Mouse (Mus musculus) layer of hippocampus, postnatal 10 days (tissue): Measurements from ENCODE around the gene H2-T22. TPM values are rescaled to one million over a fixed set of nuclear protein-coding genes. Genes with fewer than 3 reads are reported as not detected.
"Not testable (repeated sequence)": the region's sequence is repeated elsewhere in the genome, so short reads cannot be mapped to it uniquely, and the experiment has no call there.

Experiments used
- DNase-seq, 2 experiments: peaks; one replicate each; pipeline ENCODE4 v3.0.0; 2021; ENCODE audit warnings: low spot score in 2 of 2
- total RNA-seq, 2 experiments: library from RNA; stranded (reverse); gene quantifications; 2 replicates each; pipeline ENCODE4 v1.2.3; 2021

H2-T22 gene
- total RNA-seq, 2 experiments from 2014 or later = 8.2 to 9.0 TPM

GRCm38 (mm10) chr17:36030046-36030702, 12.4 kb downstream of the H2-T22 start:
- DNase-seq = not testable (repeated sequence)

GRCm38 (mm10) chr17:36028879-36029619, 13.5 kb downstream of the H2-T22 start:
- no peak for DNase-seq

GRCm38 (mm10) chr17:36027663-36028062, 14.9 kb downstream of the H2-T22 start:
- no peak for DNase-seq

- no peak for DNase-seq
These were observed 16.6 kb downstream of the H2-T22 start for GRCm38 (mm10) chr17:36025901-36026300.

- DNase-seq = no peak
These were observed 17.4 kb downstream of the H2-T22 start for GRCm38 (mm10) chr17:36025197-36025596.

GRCm38 (mm10) chr17:36023710-36024654, 18.6 kb downstream of the H2-T22 start:
- no peak for DNase-seq

GRCm38 (mm10) chr17:36022922-36023321, 19.6 kb downstream of the H2-T22 start:
- DNase-seq = no peak

GRCm38 (mm10) chr17:36022098-36022497, 20.4 kb downstream of the H2-T22 start:
- no peak for DNase-seq

GRCm38 (mm10) chr17:36021309-36021708, 21.2 kb downstream of the H2-T22 start:
- no peak for DNase-seq

GRCm38 (mm10) chr17:36020191-36021073, 22.1 kb downstream of the H2-T22 start, which contains the start of gene H2-T24:
H2-T24 (minus strand) TSS chr17:36020560.
- DNase-seq = peak; percentile 41 to 47

- DNase-seq = no peak
These were observed 23.0 kb downstream of the H2-T22 start for GRCm38 (mm10) chr17:36019519-36019918.

GRCm38 (mm10) chr17:36018979-36019378, 23.6 kb downstream of the H2-T22 start:
- no peak for DNase-seq

GRCm38 (mm10) chr17:36017046-36017445, 25.5 kb downstream of the H2-T22 start:
- DNase-seq = no peak

GRCm38 (mm10) chr17:36014977-36015376, 27.6 kb downstream of the H2-T22 start:
- no peak for DNase-seq

- DNase-seq = not testable (repeated sequence)
These were observed 38.1 kb downstream of the H2-T22 start for GRCm38 (mm10) chr17:36004409-36004808.

- DNase-seq = no peak
These were observed 39.2 kb downstream of the H2-T22 start for GRCm38 (mm10) chr17:36003331-36003730.

GRCm38 (mm10) chr17:36001966-36002365, 40.6 kb downstream of the H2-T22 start:
- DNase-seq = no peak

GRCm38 (mm10) chr17:36001121-36001897, 41.2 kb downstream of the H2-T22 start:
- DNase-seq = no peak

- no peak for DNase-seq
These were observed 42.2 kb downstream of the H2-T22 start for GRCm38 (mm10) chr17:36000349-36000748.

- no peak for DNase-seq
These were observed 43.2 kb downstream of the H2-T22 start for GRCm38 (mm10) chr17:35999356-35999755.
